Mouse (Mus musculus) adipocyte (in vitro differentiated cells): ENCODE measurements around the gene Olfr1221.
"Not testable (repeated sequence)": the region's sequence is repeated elsewhere in the genome, so short reads cannot be mapped to it uniquely, and the experiment has no call there.

Experiments
- DNase-seq: peaks from one replicate; pipeline ENCODE4 v3.0.0-alpha.2; 2016; ENCODE audit warnings: low spot score

Gene Olfr1221

GRCm38 (mm10) chr2:89117183-89117582, at the start of gene Olfr1221:
Gene Olfr1221, minus strand, starts transcription at chr2:89117283.
- DNase-seq, result no peak

DNA sequence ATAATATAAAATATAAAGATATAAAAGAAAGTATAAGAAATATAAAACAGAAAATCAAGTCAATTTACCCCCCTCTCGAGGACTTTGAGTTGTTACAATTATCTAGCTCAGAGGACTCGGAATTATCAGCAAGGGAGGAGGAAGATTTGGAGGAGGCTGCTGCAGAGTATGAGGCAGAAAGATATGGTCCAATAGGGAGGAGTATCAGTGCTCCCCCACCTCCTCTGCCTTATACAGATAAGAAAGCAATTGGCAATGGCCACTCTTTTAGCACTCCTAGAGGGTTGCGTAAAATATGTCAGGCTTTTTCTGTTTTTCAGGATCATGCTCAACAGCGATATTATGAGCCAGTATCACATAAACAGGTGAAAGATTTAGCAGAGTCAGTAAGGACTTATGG, 47.6 kb upstream of the Olfr1221 start:
- DNase-seq, result not testable (repeated sequence)

DNA sequence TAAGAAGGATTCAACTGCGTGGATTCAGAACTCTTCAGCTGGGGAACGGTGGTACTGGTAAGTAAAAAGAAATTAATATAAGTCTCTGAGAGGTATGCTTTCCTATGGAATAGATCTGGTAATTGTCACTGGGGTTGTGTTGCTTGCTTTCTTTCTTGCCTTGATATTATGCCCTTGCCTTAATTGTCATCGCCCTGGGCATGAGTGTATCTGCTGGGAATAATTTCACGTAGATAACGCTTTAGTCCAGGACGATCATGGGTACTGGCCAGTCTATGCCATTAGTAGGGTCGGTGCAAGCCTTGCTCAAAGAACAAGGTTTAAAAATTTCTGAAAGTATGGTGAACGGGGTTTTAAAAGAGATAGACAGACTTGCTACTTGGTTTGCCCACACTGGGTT, 46.9 kb upstream of the Olfr1221 start, which contains the start of gene Olfr1224-ps1:
TSS of gene Olfr1224-ps1 (minus strand) at position 101 of the 400 bp plus-strand sequence.
- DNase-seq, result not testable (repeated sequence)

GRCm38 (mm10) chr2:89151460-89151859, 34.4 kb upstream of the Olfr1221 start, which contains the start of gene Olfr1223:
Gene Olfr1223, minus strand, starts transcription at chr2:89151560.
- no peak for DNase-seq

GRCm38 (mm10) chr2:89132954-89133353, 15.9 kb upstream of the Olfr1221 start, which contains the start of gene Olfr1222:
Gene Olfr1222, minus strand, starts transcription at chr2:89133054.
- DNase-seq, result no peak

GRCm38 (mm10) chr2:89106735-89107134, 10.3 kb downstream of the Olfr1221 start, which contains the start of gene Olfr1220:
Gene Olfr1220, minus strand, starts transcription at chr2:89106835.
- no peak for DNase-seq

- DNase-seq, result no peak
These were observed 11.4 kb downstream of the Olfr1221 start for GRCm38 (mm10) chr2:89105651-89106050.

DNA sequence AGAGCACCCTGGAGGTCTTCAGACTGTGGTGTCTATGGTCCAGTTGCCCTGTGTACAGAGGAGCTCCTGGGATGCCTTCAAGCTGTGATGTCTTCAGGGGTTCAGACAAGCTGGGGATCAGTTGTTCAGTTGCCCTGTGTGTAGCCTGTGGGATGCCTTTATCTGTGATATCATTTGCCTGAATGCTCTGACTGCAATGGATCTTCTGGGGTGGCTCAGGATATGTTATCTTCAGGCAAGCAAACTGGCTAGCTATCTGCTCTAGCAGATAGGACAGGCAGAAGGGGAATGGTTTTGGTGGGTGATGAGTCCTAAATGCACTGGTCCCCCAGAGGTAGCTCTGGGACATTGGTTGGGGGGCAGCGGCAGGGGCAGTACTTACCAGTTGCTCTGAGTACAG, 23.2 kb downstream of the Olfr1221 start:
- DNase-seq, result no peak

DNA sequence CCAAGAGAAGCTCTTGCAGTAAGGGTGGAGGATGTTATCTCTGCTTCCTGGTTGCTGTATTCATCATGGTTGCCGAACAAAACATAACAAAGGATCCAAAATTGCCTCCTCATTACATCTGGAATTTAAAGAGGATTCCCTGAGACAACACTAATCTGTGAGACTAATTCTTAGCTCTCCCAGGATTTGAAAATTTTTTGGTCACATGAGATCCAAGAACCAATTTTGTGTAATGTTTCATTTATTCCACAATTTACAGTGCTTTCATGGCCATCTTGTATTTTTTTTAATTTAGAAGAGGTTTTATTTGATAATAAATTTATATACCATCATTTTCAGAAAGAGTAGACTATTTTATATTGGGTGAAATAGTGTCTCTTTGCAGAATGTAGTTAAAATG, 33.7 kb downstream of the Olfr1221 start, which contains the start of gene Olfr1219:
TSS of gene Olfr1219 (minus strand) at position 101 of the 400 bp plus-strand sequence.
- DNase-seq, result no peak

- no peak for DNase-seq
These were observed 35.6 kb downstream of the Olfr1221 start for GRCm38 (mm10) chr2:89081487-89081886.

DNA sequence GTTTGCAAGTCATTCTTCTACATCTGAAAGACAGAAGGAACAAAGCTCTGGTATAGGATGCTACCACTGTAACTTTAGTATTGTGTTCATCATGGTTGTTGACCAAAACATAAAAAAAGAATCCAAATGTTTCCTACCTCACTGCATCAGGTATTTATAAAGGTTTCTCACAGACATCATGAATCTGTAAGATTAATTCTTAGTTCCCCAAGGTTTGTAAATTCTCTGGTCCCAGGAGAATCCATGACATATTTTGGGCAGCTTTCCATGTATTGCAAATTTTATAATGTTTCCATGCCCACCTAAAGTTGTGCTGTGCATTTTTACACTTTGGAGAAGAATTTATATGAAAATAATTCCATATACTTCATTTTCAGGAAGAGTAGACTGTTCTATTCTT, 56.0 kb downstream of the Olfr1221 start, which contains the start of gene Olfr1218:
TSS of gene Olfr1218 (minus strand) at position 101 of the 400 bp plus-strand sequence.
- no peak for DNase-seq
